Mouse (Mus musculus) CD4-positive, CD25-positive, alpha-beta regulatory T cell, adult 4 months (primary cell): ENCODE data around the gene Clec4e. TPM values are rescaled to one million over a fixed set of nuclear protein-coding genes. Genes with fewer than 3 reads are reported as not detected.
"Not testable (repeated sequence)": the region's sequence is repeated elsewhere in the genome, so short reads cannot be mapped to it uniquely, and the experiment has no call there.

Experiments
- ATAC-seq: one replicate; pipeline ENCODE4 v1.8.0; 2017
- polyA plus RNA-seq, 2 experiments: library from polyadenylated mRNA; unstranded; fragments of 100-300 nt; shearing (Covaris generic); gene quantifications; one replicate each; pipeline ENCODE4 v1.2.1; 2017

Clec4e gene
- under 1 TPM in 1 of 2 experiments, not detected in 1; 0.26 TPM for polyA plus RNA-seq

DNA sequence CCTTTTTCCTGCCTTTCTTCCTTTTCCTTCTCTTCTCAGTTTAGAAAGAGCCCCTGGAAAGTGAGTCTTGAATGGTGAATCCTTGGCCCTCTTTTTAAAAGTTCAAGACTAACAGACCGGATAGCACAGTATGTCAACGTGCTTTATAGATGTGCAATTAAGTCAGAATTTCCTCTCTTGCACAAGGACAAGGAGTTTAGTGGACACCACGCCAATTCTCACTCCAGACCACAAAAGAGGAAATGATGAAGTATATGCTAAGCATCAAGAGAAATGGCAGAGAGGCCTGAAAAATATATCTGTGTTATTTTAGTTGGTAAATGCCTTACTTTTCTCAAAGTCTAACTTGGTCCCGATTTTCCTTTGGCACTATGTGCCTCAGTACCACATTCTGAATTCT lies at the start of gene Clec4e:
Gene Clec4e (minus strand): TSS at position 118 of the 400 bp plus-strand sequence.
- no peak for ATAC-seq

DNA sequence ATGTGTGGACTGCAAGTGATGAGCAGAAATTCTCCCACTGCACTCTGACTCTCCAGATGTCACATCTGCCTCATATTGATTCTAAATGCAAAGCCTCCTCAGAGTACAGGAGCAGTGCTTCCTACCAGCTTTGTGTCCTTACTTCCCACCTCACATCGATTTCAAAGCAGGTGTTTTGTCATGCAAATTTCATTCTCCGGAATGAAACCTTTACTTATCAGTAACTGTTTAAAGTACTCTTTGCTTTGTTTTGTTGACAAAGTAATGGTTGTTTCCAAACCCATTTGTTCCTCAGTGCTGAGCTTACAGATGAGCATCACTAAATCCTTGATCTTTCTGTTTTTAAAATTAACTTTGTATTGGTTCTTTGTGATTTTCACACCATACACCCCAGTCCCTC lies 42.8 kb upstream of the Clec4e start:
- ATAC-seq = no peak

DNA sequence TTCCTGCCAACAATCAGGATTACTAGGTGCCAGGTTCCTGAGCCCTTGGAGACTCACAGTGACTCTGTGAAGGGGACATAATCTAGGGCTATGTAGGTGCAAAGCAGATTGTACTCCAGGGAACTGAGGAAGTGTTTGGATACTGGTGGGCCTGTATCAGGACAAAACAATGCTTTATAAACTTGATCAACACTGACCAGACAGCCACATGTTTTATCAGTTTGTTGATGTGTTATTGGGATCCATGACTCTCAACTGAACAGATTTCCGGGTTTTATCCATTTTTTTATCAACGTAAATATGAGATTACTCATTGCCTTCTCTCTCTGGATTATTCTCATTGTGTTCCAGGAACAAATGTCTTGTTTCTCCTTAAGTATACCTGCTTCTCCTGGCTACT lies 18.4 kb upstream of the Clec4e start, which contains the start of gene Vmn2r19:
Gene Vmn2r19 (plus strand): TSS at position 301 of the 400 bp plus-strand sequence.
- ATAC-seq = no peak

DNA sequence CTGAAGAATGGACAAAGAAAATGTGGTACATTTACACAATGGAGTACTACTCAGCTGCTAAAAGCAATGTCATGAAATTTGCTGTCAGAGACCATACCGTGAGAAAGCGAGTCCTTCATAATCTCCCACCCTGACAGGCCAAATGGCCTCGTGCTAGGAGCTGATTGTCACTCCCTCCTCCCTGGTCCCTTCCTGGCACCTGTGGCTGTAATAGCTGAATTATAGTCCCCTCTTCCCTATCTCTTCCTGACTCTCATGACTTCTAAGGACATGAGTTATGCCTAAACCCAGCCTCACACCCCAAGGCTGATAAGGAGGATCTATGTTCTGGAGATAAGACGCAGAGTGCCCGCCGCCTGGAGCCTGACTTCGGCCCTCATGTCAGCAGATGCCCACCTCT lies 16.6 kb upstream of the Clec4e start:
- ATAC-seq = not testable (repeated sequence)

DNA sequence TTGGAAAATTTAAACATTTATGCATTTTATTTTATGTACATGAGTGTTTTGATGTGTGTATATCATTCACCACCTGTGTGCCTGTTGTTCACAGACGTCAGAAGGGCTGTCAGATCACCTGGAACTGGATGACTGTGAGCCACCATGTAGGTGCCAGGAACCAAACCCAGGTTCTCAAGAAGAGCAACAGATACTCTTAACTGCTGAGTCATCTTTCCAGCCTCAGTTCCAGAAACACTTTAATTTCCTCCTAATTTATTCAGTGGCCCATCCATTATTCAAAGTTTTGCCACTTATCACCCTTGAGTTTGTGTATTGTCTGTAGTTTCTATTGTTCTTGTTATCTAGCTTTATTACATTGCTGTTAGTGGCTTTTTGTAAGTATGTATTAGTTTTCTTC lies 7.0 kb upstream of the Clec4e start:
- no peak for ATAC-seq

DNA sequence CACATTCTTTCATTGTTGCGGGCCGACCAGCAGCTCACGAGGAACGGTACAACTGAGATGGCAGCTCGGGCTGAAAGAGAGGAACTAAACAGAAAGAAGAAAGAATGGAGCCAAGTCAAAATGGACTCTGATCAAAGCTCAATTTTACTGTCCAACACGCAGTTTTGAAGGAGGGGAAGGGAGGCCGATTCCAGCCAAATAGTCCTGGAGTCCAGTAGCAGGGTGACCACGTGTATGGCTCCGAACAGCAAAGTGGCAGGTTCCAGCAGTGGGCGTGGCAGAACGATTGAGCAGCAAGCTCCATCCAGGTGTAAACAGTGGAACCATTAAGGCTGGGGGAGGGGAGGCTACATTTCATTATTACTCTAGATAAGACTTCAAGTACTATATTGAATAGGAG lies 3.8 kb upstream of the Clec4e start:
- not testable (repeated sequence) for ATAC-seq

DNA sequence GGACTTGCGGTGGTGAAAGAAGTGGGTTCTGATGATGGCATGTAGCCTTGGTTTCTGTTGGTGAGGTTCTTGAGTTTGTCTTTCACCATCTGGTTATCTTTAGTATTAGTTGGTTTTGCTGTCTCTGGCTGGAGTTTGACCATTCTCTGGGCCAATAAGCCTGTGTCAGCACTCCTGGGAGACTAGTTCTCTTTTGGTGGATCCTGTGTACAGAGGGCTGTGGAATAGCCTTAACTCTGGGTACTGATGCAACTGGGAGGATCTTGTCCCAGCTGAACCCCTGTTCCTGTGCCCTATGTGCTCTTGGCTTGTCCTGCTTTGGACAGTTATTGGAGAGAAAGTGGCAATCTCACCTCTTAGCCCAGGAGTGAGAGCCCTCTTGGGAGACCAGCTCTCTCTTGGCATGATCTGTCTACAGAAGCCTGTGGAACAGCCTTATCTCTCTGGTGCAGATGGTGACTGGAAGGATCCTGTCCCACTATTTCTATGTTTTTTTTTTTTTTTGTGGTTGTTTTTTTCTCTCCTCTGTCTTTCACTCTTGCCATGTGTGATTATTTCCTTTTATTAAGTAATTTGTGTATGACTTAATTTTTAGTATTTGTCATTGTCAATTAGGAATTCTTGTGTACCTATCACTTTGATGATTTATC lies 3.2 kb upstream of the Clec4e start:
- no peak for ATAC-seq

DNA sequence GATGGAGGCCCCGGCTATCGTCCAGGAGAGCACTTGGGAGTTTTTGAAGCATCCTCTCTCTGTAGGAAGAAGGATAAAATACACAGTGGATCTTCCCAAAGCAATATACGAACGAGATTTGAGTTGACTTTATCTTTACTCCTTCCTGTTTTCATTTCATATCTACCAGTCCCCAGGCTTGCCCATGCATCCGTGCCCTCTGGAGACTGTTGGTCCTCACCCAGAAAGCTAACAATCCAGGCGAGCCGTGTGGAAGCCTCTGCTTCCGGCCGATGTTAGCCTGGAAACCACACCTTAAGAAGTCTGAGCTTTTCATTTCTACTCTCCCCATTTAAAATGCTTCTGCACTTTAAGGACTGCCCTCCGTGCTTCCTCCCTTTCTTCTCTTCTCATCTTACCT lies 739 bp downstream of the Clec4e start:
- no peak for ATAC-seq

DNA sequence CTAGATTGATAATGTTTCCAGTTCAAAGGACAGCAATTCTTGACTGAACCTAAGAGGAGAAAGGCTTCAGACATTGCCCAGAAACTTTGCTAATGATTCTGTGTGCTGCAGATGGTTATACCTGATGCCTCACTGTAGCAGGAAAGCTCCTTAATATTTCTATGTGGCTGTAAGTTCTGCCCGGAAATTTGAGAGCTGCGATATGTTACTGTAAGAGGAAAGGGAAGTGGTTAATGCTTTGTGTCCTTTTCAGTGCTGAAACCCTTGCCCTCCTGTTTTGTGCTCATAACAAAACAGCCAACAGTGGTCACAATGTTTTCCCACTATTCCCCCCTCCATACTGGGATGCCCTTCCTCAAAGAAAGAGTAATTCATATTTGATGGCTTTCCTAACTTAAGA lies 3.4 kb downstream of the Clec4e start:
- no peak for ATAC-seq

DNA sequence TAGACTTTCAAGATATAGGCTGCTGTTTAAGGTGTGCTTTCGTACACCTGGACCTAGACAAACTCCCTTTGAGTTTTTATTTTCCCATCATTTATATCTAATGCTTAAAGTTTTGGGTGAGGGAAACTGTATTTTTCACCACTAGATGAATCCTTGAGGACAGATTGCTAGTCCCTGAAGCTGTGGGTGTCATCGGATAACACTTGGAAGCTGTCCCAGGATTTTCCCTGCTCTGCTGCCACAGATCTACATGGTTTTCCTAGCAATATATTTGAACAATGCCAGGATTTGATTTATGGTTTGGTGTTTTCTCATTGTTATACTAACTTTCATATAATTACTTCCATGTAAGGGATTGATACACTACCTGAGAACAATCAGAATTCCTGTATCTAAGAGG lies 10.2 kb downstream of the Clec4e start:
- ATAC-seq = no peak

DNA sequence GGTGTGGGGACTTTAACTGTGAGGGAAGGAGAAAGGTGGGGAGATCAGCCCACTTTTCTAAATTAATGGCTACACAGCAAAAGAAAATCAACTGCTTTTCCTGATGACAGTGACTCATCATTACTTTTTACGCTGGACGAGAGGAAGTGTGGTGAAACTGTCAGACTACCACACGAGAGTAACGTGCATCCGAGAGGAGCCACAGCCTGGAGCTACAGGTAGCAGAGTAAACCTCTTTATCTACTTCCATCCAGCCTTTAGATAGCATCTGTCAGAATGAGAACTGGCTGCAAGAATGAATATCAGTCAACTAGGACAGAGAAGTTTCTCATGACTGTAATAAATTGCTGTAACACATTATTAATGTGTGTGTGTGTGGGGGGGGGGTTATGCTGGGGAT lies 22.7 kb downstream of the Clec4e start:
- no peak for ATAC-seq

DNA sequence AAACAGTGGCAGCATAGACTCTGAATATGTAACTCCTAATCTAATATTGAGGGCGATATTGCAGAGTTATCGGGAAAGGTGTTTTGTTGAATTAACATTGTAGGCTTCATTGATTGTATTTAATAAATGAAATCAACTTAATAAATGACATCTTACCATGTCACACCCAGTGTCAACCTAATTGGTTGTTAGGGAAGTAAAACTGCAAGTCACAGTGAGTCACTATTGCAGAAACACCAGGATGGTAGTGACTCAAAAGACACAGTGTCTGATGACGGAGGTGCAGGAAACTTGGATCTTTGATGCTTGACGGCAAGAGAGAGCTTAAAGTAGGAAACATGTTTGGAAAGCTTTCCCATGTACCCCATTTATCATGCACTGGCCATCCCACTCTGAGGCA lies 23.9 kb downstream of the Clec4e start:
- no peak for ATAC-seq

DNA sequence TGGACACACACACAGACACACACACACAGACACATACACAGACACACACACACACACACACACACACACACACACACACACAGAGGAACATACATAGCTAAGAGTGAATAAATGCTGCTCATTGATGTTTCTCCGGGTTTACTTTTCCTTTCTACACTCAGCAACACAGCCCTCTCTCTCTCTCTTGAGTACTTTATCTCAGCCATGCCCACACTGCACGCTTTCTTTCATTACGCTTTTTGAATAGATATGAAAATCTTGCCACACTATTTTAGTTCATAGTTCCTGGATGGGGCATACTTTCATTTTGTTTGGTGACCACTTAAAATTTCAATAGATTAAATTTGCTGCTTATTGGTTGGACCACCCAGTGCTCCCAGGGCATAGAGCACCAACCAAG lies 25.5 kb downstream of the Clec4e start:
- no peak for ATAC-seq

DNA sequence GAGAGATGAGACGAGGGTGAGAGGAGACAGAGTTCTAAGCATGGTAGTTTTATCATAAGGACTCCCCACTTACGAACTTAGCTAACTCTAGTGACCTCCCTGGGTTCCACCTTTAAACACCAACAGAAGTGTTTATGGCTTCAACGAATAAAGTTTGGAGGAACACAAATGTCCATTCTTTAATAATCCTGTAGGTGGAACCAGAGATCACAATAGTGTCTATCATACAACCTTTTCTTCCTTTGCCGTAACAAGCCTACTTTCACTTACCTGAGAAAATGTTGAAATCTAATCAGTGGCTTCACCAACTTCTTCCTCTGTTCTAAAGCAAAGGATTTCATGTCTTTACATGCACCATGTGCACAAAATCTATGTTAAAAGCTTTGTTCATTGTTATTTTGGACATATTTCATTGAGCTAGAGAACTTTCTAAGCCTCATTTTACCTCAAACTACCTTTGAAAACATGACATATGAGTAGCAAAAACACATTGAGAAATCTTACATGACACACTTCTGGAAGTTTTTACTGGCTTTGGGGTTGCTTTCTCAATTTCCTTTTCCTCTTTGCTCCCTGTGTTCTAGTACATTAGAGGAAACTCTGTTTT lies 28.0 kb downstream of the Clec4e start, which contains the start of gene Clec4d:
Gene Clec4d (plus strand): TSS at position 557 of the 607 bp plus-strand sequence.
- ATAC-seq = no peak

DNA sequence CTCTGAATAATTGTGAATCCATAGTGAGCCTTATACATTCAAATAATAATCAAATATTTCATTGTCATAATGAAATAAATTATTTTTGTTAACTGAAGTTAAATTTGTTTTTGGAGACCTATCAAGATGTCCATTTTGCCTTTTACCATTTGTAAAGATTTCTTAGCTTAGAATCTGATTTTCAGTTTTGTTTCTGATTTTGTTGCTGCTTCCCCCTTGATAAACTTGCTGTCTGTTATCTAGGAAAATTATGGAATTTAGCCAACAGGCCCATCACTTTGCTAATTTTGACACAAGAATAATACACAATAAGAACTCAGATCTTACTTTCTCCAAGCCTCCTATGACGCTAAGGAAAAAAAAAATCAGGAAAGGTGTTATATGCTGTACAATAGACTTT lies 28.8 kb downstream of the Clec4e start:
- no peak for ATAC-seq

DNA sequence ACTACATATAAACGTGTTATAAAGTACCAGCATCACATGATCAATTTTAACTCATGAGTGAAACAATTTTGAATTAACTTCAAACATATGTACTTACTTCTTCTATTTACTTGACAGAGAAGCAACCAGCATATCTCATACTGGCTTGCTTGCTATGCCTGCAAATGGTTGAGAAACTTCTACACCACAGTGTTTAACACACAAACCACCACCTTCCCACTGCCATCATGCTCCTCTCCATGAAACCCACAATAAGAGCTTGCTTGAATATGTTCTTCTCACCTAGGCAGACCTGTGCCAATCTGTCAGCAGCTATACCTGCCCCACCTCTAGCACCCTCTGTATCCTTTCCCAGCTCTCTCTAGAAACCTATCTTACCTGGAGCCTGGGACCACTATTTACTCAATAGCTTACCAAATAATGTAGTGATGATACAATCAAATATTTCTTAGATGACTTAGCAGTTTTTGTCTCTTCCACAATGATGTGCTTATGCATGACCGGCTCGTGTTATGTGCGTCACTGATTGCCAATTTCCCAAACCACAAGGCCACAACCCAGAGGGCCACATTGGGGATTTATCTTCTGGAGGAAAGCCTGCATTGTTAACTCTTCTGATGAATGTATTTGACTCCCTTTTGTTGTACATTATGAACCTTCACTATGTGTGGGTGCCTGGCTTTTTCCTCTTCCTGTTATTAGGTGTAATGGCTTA lies 29.6 kb downstream of the Clec4e start:
- no peak for ATAC-seq

DNA sequence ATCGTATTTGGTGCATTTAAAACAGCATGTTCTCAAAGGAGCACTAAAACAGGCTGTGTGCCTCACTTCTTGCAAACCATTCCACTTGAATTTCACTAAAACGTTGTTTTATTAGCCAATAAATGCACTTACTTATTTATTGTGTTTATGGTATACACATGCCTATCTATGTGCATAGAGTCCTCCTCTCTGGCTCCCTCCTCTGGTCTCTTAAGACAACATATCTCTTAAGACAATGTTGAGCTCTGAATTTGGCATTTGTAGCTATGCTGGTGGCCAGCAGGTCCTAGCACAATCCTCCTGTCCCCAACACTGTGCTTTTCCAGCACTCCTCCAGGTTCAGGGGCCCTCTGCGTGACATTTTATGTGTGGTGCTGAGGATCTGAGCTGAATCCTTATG lies 30.7 kb downstream of the Clec4e start:
- ATAC-seq = no peak

DNA sequence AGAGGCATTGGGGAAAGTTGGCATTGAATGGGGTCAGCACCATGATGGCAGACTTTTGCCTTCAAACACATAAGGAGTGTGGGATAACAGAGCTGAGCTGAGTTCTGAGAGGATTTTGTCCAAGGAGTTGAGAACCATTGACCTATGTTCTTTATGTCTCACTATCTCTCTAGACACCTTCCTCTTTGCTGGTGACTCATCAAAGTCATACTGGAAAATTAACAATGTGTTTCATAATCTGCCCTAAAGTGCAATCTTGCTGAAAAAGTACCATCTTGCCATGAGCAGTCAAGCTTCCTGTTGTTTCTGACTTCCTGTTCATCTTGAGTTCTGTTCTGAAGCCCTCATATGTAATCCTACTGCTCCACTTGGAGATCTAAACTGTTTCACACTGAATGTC lies 36.9 kb downstream of the Clec4e start:
- ATAC-seq = no peak

DNA sequence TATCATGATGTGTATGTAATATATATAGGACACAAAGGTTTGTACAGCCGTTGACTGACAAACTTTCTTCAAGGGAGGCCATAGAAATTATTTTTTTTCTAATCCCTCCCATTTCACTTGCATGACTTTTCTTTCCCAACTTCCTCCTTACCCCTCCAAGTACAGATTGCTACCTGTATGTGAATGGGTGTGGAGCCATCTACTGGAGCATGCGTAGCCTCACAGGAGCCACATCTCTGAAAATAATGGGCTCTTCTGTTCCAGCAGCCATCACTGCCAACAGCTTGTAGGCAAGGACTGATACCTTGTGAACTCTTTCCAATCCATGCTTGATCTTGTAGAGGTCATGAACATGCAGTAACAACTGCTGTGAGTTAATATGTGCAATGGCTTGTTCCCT lies 40.8 kb downstream of the Clec4e start:
- ATAC-seq = not testable (repeated sequence)

DNA sequence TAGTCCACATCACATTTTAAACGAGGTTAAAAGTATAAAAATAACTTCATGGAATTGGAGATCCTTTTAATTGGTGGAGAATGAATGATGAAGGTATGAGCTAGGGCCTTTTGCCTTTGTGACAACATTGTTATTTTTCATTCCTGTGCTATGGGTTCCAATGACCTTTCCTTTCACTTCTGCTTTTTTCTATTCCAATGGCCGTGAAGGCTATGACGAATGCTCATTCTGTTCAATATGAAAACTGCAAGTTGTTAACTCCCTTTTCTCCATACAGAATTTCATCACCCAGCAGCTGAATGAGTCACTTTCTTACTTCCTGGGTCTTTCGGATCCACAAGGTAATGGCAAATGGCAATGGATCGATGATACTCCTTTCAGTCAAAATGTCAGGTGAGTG lies 45.5 kb downstream of the Clec4e start:
- ATAC-seq = no peak

DNA sequence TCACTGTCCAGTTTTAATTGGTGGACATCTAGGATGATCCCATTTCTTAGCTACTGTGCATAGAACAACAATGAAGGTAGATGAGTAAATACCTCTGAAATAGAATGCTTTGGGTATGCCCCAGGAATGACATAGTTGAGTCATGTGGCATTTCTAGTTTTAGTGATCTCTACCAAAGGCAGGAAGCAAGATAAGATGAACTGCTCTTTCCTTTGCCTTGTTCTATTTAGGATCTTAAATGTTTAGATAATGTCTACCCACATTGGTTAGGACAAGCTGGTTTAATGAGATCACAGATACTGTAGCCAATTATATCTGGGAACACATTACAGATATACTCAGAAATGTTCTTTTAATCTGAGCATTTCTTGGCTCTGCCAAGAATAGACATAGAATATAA lies 52.1 kb downstream of the Clec4e start:
- no peak for ATAC-seq
